Mouse (Mus musculus): Measurements from ENCODE around the gene Hoga1.

Gene Hoga1

DNA sequence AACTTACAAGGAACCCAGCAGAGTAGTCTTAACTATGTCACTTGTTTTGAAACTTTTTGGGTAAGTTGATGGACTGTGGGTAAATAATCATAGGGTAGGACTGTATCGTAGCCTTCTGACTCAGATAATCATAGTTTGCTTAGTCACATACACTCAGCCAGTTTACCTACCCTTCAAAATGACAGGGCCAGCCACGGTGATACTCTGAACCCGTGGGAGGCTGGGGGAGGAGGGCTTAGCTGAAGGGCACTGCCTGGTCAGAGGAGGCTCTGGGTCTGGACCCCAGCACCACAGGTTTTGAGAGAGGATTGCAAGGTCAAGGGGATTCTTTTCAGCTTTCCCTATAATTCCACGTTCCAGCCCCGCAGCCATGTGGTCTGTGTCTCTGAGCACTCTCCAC is 73.2 kb downstream of the Hoga1 start:
- no peak for DNase-seq (ENCODE audit: low read depth in 1 of 2, low spot score in 2 of 2)

- DNase-seq (ENCODE audit: low read depth in 1 of 2, low spot score in 2 of 2), result no peak
These were observed 75.0 kb downstream of the Hoga1 start for GRCm38 (mm10) chr19:42120451-42120850.
